Comparison of ENCODE assay signal across 26 mouse cellular contexts in genomic region chr2:32008716-32009115, GRCm38 (mm10). TPM values are rescaled to one million over a fixed set of nuclear protein-coding genes. Genes with fewer than 3 reads are reported as not detected.
A peak's percentile ranks its signal among the peaks of the same experiment; 100 is the strongest.
DNase-seq lines count a peak whose midpoint lies in the region; ATAC-seq and TF ChIP-seq lines count a peak whose summit lies in the region.
"Had no signal": no experiment of that assay in that cellular context is flagged by ENCODE, and none has a peak within 500 bp of the region (broad histone marks: within the 10 kb centered on the region; RNA-seq: fewer than 3 reads in every experiment).

No protein-coding gene starts in this region.

- TF ChIP-seq POLR2A in CH12.LX (IDR thresholded peaks at IDR 0.05; ENCODE audit: low read depth, low read length) = peak; percentile 46; the same call in 1 of the 2 replicates
- TF ChIP-seq POLR2A in bone marrow macrophage, adult 2 months (IDR thresholded peaks at IDR 0.05; ENCODE audit: borderline replicate concordance, low read depth, low read length) = no peak

- no peaks in the 10 kb centered on the region for H3K4me1 ChIP-seq in lung, embryonic 14.5 days (ENCODE audit: insufficient read depth)
- no peaks in the 10 kb centered on the region for H3K4me1 ChIP-seq in midbrain, embryonic 11.5 days (ENCODE audit: control insufficient read depth, insufficient read depth, low read length)
- no peaks in the 10 kb centered on the region for H3K4me1 ChIP-seq in midbrain, embryonic 14.5 days (ENCODE audit: control insufficient read depth, insufficient read depth, low read length)
- peaks cover 11 to 36% of the 10 kb centered on the region in 2 experiments for H3K4me1 ChIP-seq in CH12.LX (ENCODE audit: control insufficient read depth in 1 of 2, insufficient read depth in 2 of 2)
- H3K4me1 ChIP-seq in bone marrow macrophage, adult 2 months (ENCODE audit: control insufficient read depth, insufficient read depth, low read length) = peaks cover 10% of the 10 kb centered on the region
- H3K4me1 ChIP-seq: embryonic facial prominence, embryonic 12.5 days; embryonic facial prominence, embryonic 15.5 days; heart, embryonic 10.5 days; heart, embryonic 13.5 days had no signal

- no peak overlapping the region for H3K4me3 ChIP-seq in lung, embryonic 14.5 days (ENCODE audit: low read depth, low read length)
- no peak overlapping the region for H3K4me3 ChIP-seq in midbrain, embryonic 11.5 days (ENCODE audit: low read depth, low read length)
- no peak overlapping the region for H3K4me3 ChIP-seq in midbrain, embryonic 14.5 days (replicated peaks; ENCODE audit: low read depth, low read length)
- H3K4me3 ChIP-seq in CH12.LX (replicated peaks in 1 of 3; ENCODE audit: low read depth in 2 of 3, low read length in 2 of 3, poor library complexity in 1 of 3) = no peak overlapping the region
- no peak overlapping the region for H3K4me3 ChIP-seq in bone marrow macrophage, adult 2 months (ENCODE audit: insufficient read depth, low read length)
- H3K4me3 ChIP-seq: embryonic facial prominence, embryonic 12.5 days; embryonic facial prominence, embryonic 15.5 days; heart, adult 2 months; heart, embryonic 10.5 days; heart, embryonic 13.5 days had no signal

- peak; percentile 4 for DNase-seq in lung, embryonic 14.5 days
- no peak for DNase-seq in lung, postnatal 10 days
- DNase-seq in midbrain, embryonic 11.5 days (ENCODE audit: low spot score, missing footprints) = peak; percentile 71
- DNase-seq in midbrain, embryonic 14.5 days = no peak
- peak; percentile 39 for DNase-seq in CH12.LX (ENCODE audit: extremely low read depth)
- no peak for DNase-seq in adrenal gland, postnatal 10 days
- DNase-seq: adrenal gland, adult 2 months; adrenal gland, postnatal 25 days; cerebellum, adult 18-20 months; cerebellum, adult 9-11 months; cerebellum, postnatal 25 days; forebrain, postnatal 0 days; gastrocnemius, postnatal 25 days; heart, adult 2 months; heart, postnatal 14 days; heart, postnatal 4 days had no signal

- H3K4me2 ChIP-seq in lung, embryonic 14.5 days = no peak overlapping the region
- H3K4me2 ChIP-seq in midbrain, embryonic 11.5 days = no peak overlapping the region
- H3K4me2 ChIP-seq in midbrain, embryonic 14.5 days (ENCODE audit: low read length) = no peak overlapping the region
- H3K4me2 ChIP-seq in CH12.LX (ENCODE audit: insufficient read depth, low read depth, poor library complexity, severe bottlenecking) = peak overlapping the region; percentile 0; the same call in 1 of the 2 replicates
- H3K4me2 ChIP-seq: embryonic facial prominence, embryonic 12.5 days; embryonic facial prominence, embryonic 15.5 days; heart, embryonic 13.5 days; hindbrain, embryonic 14.5 days had no signal

- H3K79me2 ChIP-seq in CH12.LX (replicated peaks; ENCODE audit: control insufficient read depth, extremely low read depth, insufficient read depth, poor library complexity, severe bottlenecking) = no peaks in the 10 kb centered on the region

- dilution Hi-C loops in CH12.LX (cut with MboI; ENCODE audit: extremely low pct_ligation_motif_present, extremely low pct_unique_long_range_greater_than_20kb, low sequenced_read_pairs) = no loop called here

- H3K36me3 ChIP-seq in lung, embryonic 14.5 days (ENCODE audit: insufficient read depth) = peaks cover 89% of the 10 kb centered on the region
- peaks cover 20% of the 10 kb centered on the region; the same call in 1 of the 2 replicates for H3K36me3 ChIP-seq in midbrain, embryonic 11.5 days (ENCODE audit: control insufficient read depth, insufficient read depth, low read length)
- peaks cover 87% of the 10 kb centered on the region for H3K36me3 ChIP-seq in midbrain, embryonic 14.5 days (ENCODE audit: control insufficient read depth, insufficient read depth, low read length)
- peaks cover 54 to 84% of the 10 kb centered on the region in 2 experiments for H3K36me3 ChIP-seq in CH12.LX (replicated peaks in 1 of 2; ENCODE audit: control insufficient read depth in 1 of 2, insufficient read depth in 1 of 2, low read length in 1 of 2)

- H3K27ac ChIP-seq in lung, embryonic 14.5 days (ENCODE audit: low read depth) = no peak overlapping the region
- no peak overlapping the region for H3K27ac ChIP-seq in midbrain, embryonic 11.5 days (ENCODE audit: low read depth, low read length)
- H3K27ac ChIP-seq in midbrain, embryonic 14.5 days (replicated peaks; ENCODE audit: low read depth, low read length) = no peak overlapping the region
- H3K27ac ChIP-seq in CH12.LX (ENCODE audit: insufficient read depth, low read depth) = peak overlapping the region; percentile 89
- peak overlapping the region; percentile 27 for H3K27ac ChIP-seq in bone marrow macrophage, adult 2 months (ENCODE audit: insufficient read depth, low read depth, low read length)
- H3K27ac ChIP-seq: embryonic facial prominence, embryonic 12.5 days; embryonic facial prominence, embryonic 15.5 days; heart, adult 2 months; heart, embryonic 10.5 days; heart, embryonic 13.5 days; hindbrain, embryonic 14.5 days; hindbrain, postnatal 0 days had no signal

- 85% methylated on average over 11 of the region's 11 CpGs for WGBS in lung, embryonic 14.5 days
- 94% methylated on average over 11 of the region's 11 CpGs for WGBS in midbrain, embryonic 11.5 days
- 93% methylated on average over 11 of the region's 11 CpGs for WGBS in midbrain, embryonic 14.5 days

- H3K9ac ChIP-seq in lung, embryonic 14.5 days = no peak overlapping the region
- no peak overlapping the region for H3K9ac ChIP-seq in midbrain, embryonic 11.5 days (ENCODE audit: low read length)
- no peak overlapping the region for H3K9ac ChIP-seq in midbrain, embryonic 14.5 days (replicated peaks; ENCODE audit: low read length)
- peak overlapping the region; percentile 5 for H3K9ac ChIP-seq in CH12.LX (ENCODE audit: insufficient read depth, low read depth)
- H3K9ac ChIP-seq: embryonic facial prominence, embryonic 12.5 days; embryonic facial prominence, embryonic 15.5 days; forebrain, postnatal 0 days; heart, embryonic 13.5 days; hindbrain, embryonic 14.5 days had no signal

- no peak for TF ChIP-seq EP300 in CH12.LX (IDR thresholded peaks at IDR 0.05; ENCODE audit: low read length)

- no peak for TF ChIP-seq CTCF in lung, embryonic 14.5 days (IDR thresholded peaks at IDR 0.05; ENCODE audit: low read depth)
- TF ChIP-seq CTCF in CH12.LX (conservative IDR thresholded peaks at IDR 0.05 in 1 of 2, IDR thresholded peaks at IDR 0.05 in 1 of 2; ENCODE audit: low read depth in 2 of 2, low read length in 2 of 2) = no peak
- TF ChIP-seq CTCF in bone marrow macrophage, adult 2 months (IDR thresholded peaks at IDR 0.05; ENCODE audit: low read depth, low read length) = no peak

- in situ Hi-C loops in CH12.LX (cut with MboI; ENCODE audit: low pct_ligation_motif_present, low pct_unique_long_range_greater_than_20kb, low sequenced_read_pairs) = no loop called here

- no peaks in the 10 kb centered on the region for H3K9me3 ChIP-seq in lung, embryonic 14.5 days (ENCODE audit: low read depth, low read length)
- no peaks in the 10 kb centered on the region for H3K9me3 ChIP-seq in midbrain, embryonic 11.5 days (ENCODE audit: control insufficient read depth, low read length)
- H3K9me3 ChIP-seq in midbrain, embryonic 14.5 days (ENCODE audit: control insufficient read depth, low read length) = no peaks in the 10 kb centered on the region
- no peaks in the 10 kb centered on the region for H3K9me3 ChIP-seq in CH12.LX (replicated peaks; ENCODE audit: low read length)
- H3K9me3 ChIP-seq: embryonic facial prominence, embryonic 12.5 days; embryonic facial prominence, embryonic 15.5 days; heart, embryonic 10.5 days; heart, embryonic 13.5 days had no signal

- H3K27me3 ChIP-seq in lung, embryonic 14.5 days (ENCODE audit: insufficient read depth, low read length) = no peaks in the 10 kb centered on the region
- no peaks in the 10 kb centered on the region for H3K27me3 ChIP-seq in midbrain, embryonic 11.5 days (ENCODE audit: control insufficient read depth, insufficient read depth, low read length)
- no peaks in the 10 kb centered on the region for H3K27me3 ChIP-seq in midbrain, embryonic 14.5 days (ENCODE audit: control insufficient read depth, insufficient read depth, low read length)
- no peaks in the 10 kb centered on the region for H3K27me3 ChIP-seq in CH12.LX (replicated peaks)
- H3K27me3 ChIP-seq: embryonic facial prominence, embryonic 12.5 days; embryonic facial prominence, embryonic 15.5 days; heart, embryonic 13.5 days had no signal

- TF ChIP-seq RAD21 in CH12.LX (IDR thresholded peaks at IDR 0.05; ENCODE audit: low read depth, low read length) = no peak

- no peak for ATAC-seq in lung, embryonic 14.5 days (ENCODE audit: insufficient read depth)
- no peak for ATAC-seq in midbrain, embryonic 11.5 days (ENCODE audit: low FRiP score)
- ATAC-seq in midbrain, embryonic 14.5 days (ENCODE audit: low FRiP score, low TSS enrichment) = no peak
- ATAC-seq: CD4-positive, CD25-positive, alpha-beta regulatory T cell, adult 4 months; forebrain, embryonic 14.5 days; forebrain, postnatal 0 days; hindbrain, postnatal 0 days; inflammation-experienced regulatory T-cells, adult 6 months had no signal

TF ChIP-seq in CH12.LX, 34 proteins besides CTCF, POLR2A, EP300 and RAD21 (continues in another document):
- TF ChIP-seq ZNF384 (IDR thresholded peaks at IDR 0.05; ENCODE audit: low read depth, low read length) (no peak), MXI1 (IDR thresholded peaks at IDR 0.05; ENCODE audit: low read depth, low read length) (no peak), MAFK (IDR thresholded peaks at IDR 0.05; ENCODE audit: insufficient replicate concordance, low read length) (peak; percentile 46; the same call in 1 of the 2 replicates)

RNA-seq across cellular contexts. Expression of gene Nup214, which starts 34.5 kb away (rescaled TPM):
- polyA plus RNA-seq in lung, embryonic 14.5 days (2014; fragmentation: Nextera tagmentation; extraction: Ambion mirVana) = 82.4 and 84.6 TPM in 2 replicates
- polyA plus RNA-seq in midbrain, embryonic 11.5 days (2014; fragmentation: Nextera tagmentation; extraction: Ambion mirVana) = 64.6 and 64.7 TPM in 2 replicates
- 48.2 and 59.9 TPM in 2 replicates for polyA plus RNA-seq in midbrain, embryonic 14.5 days (2014; fragmentation: Nextera tagmentation; extraction: Ambion mirVana)
- total RNA-seq in CH12.LX (2012; rRNA removed) (50.9 and 61.0 TPM in 2 replicates), CH12.LX (2014; rRNA removed) (13.9 and 17.9 TPM in 2 replicates)
- 83.4 and 106 TPM in 2 replicates for polyA plus RNA-seq in CH12.LX (2012; ENCODE audit: insufficient read length, low read depth)
- 47.3 and 63.3 TPM in 2 replicates for polyA plus RNA-seq in bone marrow macrophage, adult 2 months (2012; ENCODE audit: insufficient read depth, insufficient read length, missing spikeins)
- total RNA-seq in adrenal gland, postnatal 10 days (2021) = 10 to 100 TPM; 47.4 to 57.8 TPM

RNA-seq across cellular contexts. Expression of gene Aif1l, which starts 58.8 kb away (rescaled TPM):
- 39.8 and 42.3 TPM in 2 replicates for polyA plus RNA-seq in lung, embryonic 14.5 days (2014; fragmentation: Nextera tagmentation; extraction: Ambion mirVana)
- 65.0 and 65.7 TPM in 2 replicates for polyA plus RNA-seq in midbrain, embryonic 11.5 days (2014; fragmentation: Nextera tagmentation; extraction: Ambion mirVana)
- 24.2 and 34.7 TPM in 2 replicates for polyA plus RNA-seq in midbrain, embryonic 14.5 days (2014; fragmentation: Nextera tagmentation; extraction: Ambion mirVana)
- 0.81 and 2.1 TPM in 2 replicates for total RNA-seq in CH12.LX (2012; rRNA removed)
- total RNA-seq in CH12.LX (2014; rRNA removed) = 0.07 TPM in 1 of 2 replicates, not detected in the other
- polyA plus RNA-seq in CH12.LX (2012; ENCODE audit: insufficient read length, low read depth) = 0.08 and 0.11 TPM in 2 replicates
- not detected in 2 replicates for polyA plus RNA-seq in bone marrow macrophage, adult 2 months (2012; ENCODE audit: insufficient read depth, insufficient read length, missing spikeins)
- total RNA-seq in adrenal gland, postnatal 10 days (2021) = 10 to 100 TPM in 1 of 2 experiments, 1 to 10 TPM in 1; 8.3 to 14.1 TPM

Comparison
In these comparisons a context has a peak if more than half of its experiments do, and no peak if none do; other contexts are left out.
1. DNase-seq: peak in lung, embryonic 14.5 days (single experiment), midbrain, embryonic 11.5 days (single experiment) and CH12.LX (single experiment); none in lung, postnatal 10 days (single experiment), midbrain, embryonic 14.5 days (single experiment) and adrenal gland, postnatal 10 days (single experiment).
2. H3K27ac ChIP-seq: peak in CH12.LX (single experiment) and bone marrow macrophage, adult 2 months (single experiment); none in lung, embryonic 14.5 days (single experiment), midbrain, embryonic 11.5 days (single experiment) and midbrain, embryonic 14.5 days (single experiment).
3. RNA of gene Aif1l, which starts 58.8 kb away (polyA plus RNA-seq): 65.0 to 65.7 TPM in midbrain, embryonic 11.5 days, 39.8 to 42.3 TPM in lung, embryonic 14.5 days and 24.2 to 34.7 TPM in midbrain, embryonic 14.5 days; 0.08 to 0.11 TPM in CH12.LX and not detected in bone marrow macrophage, adult 2 months; every median in the first group is over 10 times any median in the second.